In genomic region chr7:27396184-27397047, GRCm38 (mm10) we compare ENCODE assay signal across 8 mouse cellular contexts. TPM values are rescaled to one million over a fixed set of nuclear protein-coding genes. Genes with fewer than 3 reads are reported as not detected.
DNase-seq lines count a peak whose midpoint lies in the region; ATAC-seq lines count a peak whose summit lies in the region.

No protein-coding gene starts in this region.

- WGBS in heart, embryonic 13.5 days = 3% methylated on average over 21 of the region's 68 CpGs
- 2% methylated on average over 59 of the region's 68 CpGs for WGBS in liver, embryonic 11.5 days
- 7% methylated on average over 31 of the region's 68 CpGs for WGBS in neural tube, embryonic 15.5 days

- H3K27me3 ChIP-seq in heart, embryonic 13.5 days (replicated peaks) = peaks cover 97% of the 10 kb centered on the region
- peaks cover 82% of the 10 kb centered on the region for H3K27me3 ChIP-seq in liver, embryonic 11.5 days (replicated peaks; ENCODE audit: control insufficient read depth, insufficient read depth, low read length)
- peaks cover 86% of the 10 kb centered on the region for H3K27me3 ChIP-seq in neural tube, embryonic 15.5 days (replicated peaks)

- H3K36me3 ChIP-seq in heart, embryonic 13.5 days = no peaks in the 10 kb centered on the region
- H3K36me3 ChIP-seq in liver, embryonic 11.5 days (ENCODE audit: control insufficient read depth, insufficient read depth, low read length) = no peaks in the 10 kb centered on the region
- H3K36me3 ChIP-seq in neural tube, embryonic 15.5 days = peaks cover 14% of the 10 kb centered on the region; the same call in 1 of the 2 replicates

- no peak; the same call in 1 of the 2 replicates for ATAC-seq in heart, embryonic 13.5 days (ENCODE audit: extremely low read depth, insufficient number of reproducible peaks, low FRiP score, low TSS enrichment)
- no peak for ATAC-seq in liver, embryonic 11.5 days (replicated peaks; ENCODE audit: low FRiP score)
- peak; percentile 80 for ATAC-seq in neural tube, embryonic 15.5 days (ENCODE audit: low FRiP score)

- H3K9ac ChIP-seq in heart, embryonic 13.5 days = peak overlapping the region; percentile 71
- H3K9ac ChIP-seq in liver, embryonic 11.5 days (ENCODE audit: low read depth, low read length) = 0 out of 2 replicates have a peak overlapping the region, but pooled peaks have one; percentile 34
- peak overlapping the region; percentile 57 for H3K9ac ChIP-seq in neural tube, embryonic 15.5 days (replicated peaks)

- peaks cover 6% of the 10 kb centered on the region for H3K4me1 ChIP-seq in heart, embryonic 13.5 days
- H3K4me1 ChIP-seq in liver, embryonic 11.5 days (replicated peaks; ENCODE audit: control insufficient read depth, insufficient read depth, low read length) = peaks cover 5% of the 10 kb centered on the region
- H3K4me1 ChIP-seq in neural tube, embryonic 15.5 days = peaks cover 18% of the 10 kb centered on the region

- no peak overlapping the region for H3K27ac ChIP-seq in heart, embryonic 13.5 days (replicated peaks)
- H3K27ac ChIP-seq in liver, embryonic 11.5 days (ENCODE audit: low read depth, low read length) = no peak overlapping the region
- H3K27ac ChIP-seq in neural tube, embryonic 15.5 days (replicated peaks) = no peak overlapping the region

- peak overlapping the region; percentile 82 for H3K4me2 ChIP-seq in heart, embryonic 13.5 days
- peak overlapping the region; percentile 74 for H3K4me2 ChIP-seq in liver, embryonic 11.5 days
- H3K4me2 ChIP-seq in neural tube, embryonic 15.5 days = peak overlapping the region; percentile 83

- H3K4me3 ChIP-seq in heart, embryonic 13.5 days = peak overlapping the region; percentile 58
- peak overlapping the region; percentile 48 for H3K4me3 ChIP-seq in liver, embryonic 11.5 days (ENCODE audit: low read depth, low read length)
- peak overlapping the region; percentile 49 for H3K4me3 ChIP-seq in neural tube, embryonic 15.5 days (replicated peaks)

- H3K9me3 ChIP-seq in heart, embryonic 13.5 days = no peaks in the 10 kb centered on the region
- no peaks in the 10 kb centered on the region for H3K9me3 ChIP-seq in liver, embryonic 11.5 days (ENCODE audit: control insufficient read depth, low read length)
- no peaks in the 10 kb centered on the region for H3K9me3 ChIP-seq in neural tube, embryonic 15.5 days (replicated peaks)

- no peak for DNase-seq in heart, adult 11 months
- peak; percentile 84 for DNase-seq in ES-CJ7 (ENCODE audit: low read depth, low spot score)
- DNase-seq in cerebellum, postnatal 14 days = peak; percentile 82 to 84
- DNase-seq in heart, postnatal 4 days = peak; percentile 45
- DNase-seq in liver, embryonic 11.5 days (ENCODE audit: low spot score) = peak; percentile 72
- DNase-seq in urinary bladder, adult 18-20 months (ENCODE audit: low spot score in 2 of 2) = no peak

RNA-seq across cellular contexts. Expression of gene Gm20479, which starts 39.2 kb away (rescaled TPM):
- 0.83 and 0.90 TPM in 2 replicates for polyA plus RNA-seq in heart, embryonic 13.5 days (2015; fragmentation: Nextera tagmentation; extraction: Ambion mirVana)
- total RNA-seq in heart, postnatal 4 days (2021) = 1 to 10 TPM in 1 of 2 experiments, not detected in 1; 3.7 TPM
- polyA plus RNA-seq in liver, embryonic 11.5 days (2014; fragmentation: Nextera tagmentation; extraction: Ambion mirVana) = 0.43 and 1.2 TPM in 2 replicates
- not detected in 2 replicates for polyA plus RNA-seq in neural tube, embryonic 15.5 days (2015; fragmentation: Nextera tagmentation; extraction: Ambion mirVana)

RNA-seq across cellular contexts. Expression of gene Shkbp1, which starts 40.6 kb away (rescaled TPM):
- polyA plus RNA-seq in heart, embryonic 13.5 days (2015; fragmentation: Nextera tagmentation; extraction: Ambion mirVana) = 28.8 and 32.2 TPM in 2 replicates
- total RNA-seq in heart, postnatal 4 days (2021) = 10 to 100 TPM; 18.4 to 19.8 TPM
- polyA plus RNA-seq in liver, embryonic 11.5 days (2014; fragmentation: Nextera tagmentation; extraction: Ambion mirVana) = 46.8 and 49.6 TPM in 2 replicates
- polyA plus RNA-seq in neural tube, embryonic 15.5 days (2015; fragmentation: Nextera tagmentation; extraction: Ambion mirVana) = 28.9 and 33.4 TPM in 2 replicates

RNA-seq across cellular contexts. Expression of gene Sptbn4, which starts 51.1 kb away (rescaled TPM):
- 0.13 and 0.23 TPM in 2 replicates for polyA plus RNA-seq in heart, embryonic 13.5 days (2015; fragmentation: Nextera tagmentation; extraction: Ambion mirVana)
- total RNA-seq in heart, postnatal 4 days (2021) = under 1 TPM; 0.32 to 0.50 TPM
- polyA plus RNA-seq in liver, embryonic 11.5 days (2014; fragmentation: Nextera tagmentation; extraction: Ambion mirVana) = 0.17 and 0.19 TPM in 2 replicates
- 3.7 TPM in 2 replicates for polyA plus RNA-seq in neural tube, embryonic 15.5 days (2015; fragmentation: Nextera tagmentation; extraction: Ambion mirVana)

RNA-seq across cellular contexts. Expression of gene Blvrb, which starts 51.4 kb away (rescaled TPM):
- 84.7 and 89.0 TPM in 2 replicates for polyA plus RNA-seq in heart, embryonic 13.5 days (2015; fragmentation: Nextera tagmentation; extraction: Ambion mirVana)
- total RNA-seq in heart, postnatal 4 days (2021) = 10 to 100 TPM; 36.3 to 44.5 TPM
- 581 and 583 TPM in 2 replicates for polyA plus RNA-seq in liver, embryonic 11.5 days (2014; fragmentation: Nextera tagmentation; extraction: Ambion mirVana)
- polyA plus RNA-seq in neural tube, embryonic 15.5 days (2015; fragmentation: Nextera tagmentation; extraction: Ambion mirVana) = 24.5 and 26.1 TPM in 2 replicates

RNA-seq across cellular contexts. Expression of gene Ltbp4, which starts 58.9 kb away (rescaled TPM):
- 51.3 and 53.3 TPM in 2 replicates for polyA plus RNA-seq in heart, embryonic 13.5 days (2015; fragmentation: Nextera tagmentation; extraction: Ambion mirVana)
- total RNA-seq in heart, postnatal 4 days (2021) = 100 to 1,000 TPM; 238 to 255 TPM
- polyA plus RNA-seq in liver, embryonic 11.5 days (2014; fragmentation: Nextera tagmentation; extraction: Ambion mirVana) = 7.1 and 10.2 TPM in 2 replicates
- polyA plus RNA-seq in neural tube, embryonic 15.5 days (2015; fragmentation: Nextera tagmentation; extraction: Ambion mirVana) = 10.7 and 17.8 TPM in 2 replicates

Comparison
In these comparisons a context has a peak if more than half of its experiments do, and no peak if none do; other contexts are left out.
1. DNase-seq: peak in ES-CJ7 (single experiment), cerebellum, postnatal 14 days (2 of 2), heart, postnatal 4 days (single experiment) and liver, embryonic 11.5 days (single experiment); none in heart, adult 11 months (single experiment) and urinary bladder, adult 18-20 months (0 of 2).
2. Peak in every context shown above with its lines, with median percentiles within 50 percentile points of each other: H3K4me2 ChIP-seq, H3K4me3 ChIP-seq and H3K9ac ChIP-seq.